Mouse (Mus musculus) liver, embryonic 15.5 days (tissue): ENCODE results near the gene C1rl. TPM values are rescaled to one million over a fixed set of nuclear protein-coding genes. Genes with fewer than 3 reads are reported as not detected.

ENCODE experiments used
- ATAC-seq: fragments of 200-750 bp; cut with Nextera tagmentation; 2 replicates; pipeline ENCODE4 v1.8.0; 2017; ENCODE audit warnings: moderate number of reproducible peaks, mild to moderate bottlenecking, moderate library complexity; ENCODE audit not compliant: insufficient read depth
- H3K27ac ChIP-seq: fragments of 300-500 bp; sonication (generic); replicated peaks from 2 replicates; pipeline ENCODE4 v1.5.1; 2015; ENCODE audit warnings: mild to moderate bottlenecking, inconsistent platforms
- H3K27me3 ChIP-seq: fragments of 300-500 bp; sonication (generic); 2 replicates; pipeline ENCODE4 v1.6.1; 2015; ENCODE audit warnings: mild to moderate bottlenecking, inconsistent platforms
- H3K36me3 ChIP-seq: fragments of 300-500 bp; sonication (generic); replicated peaks from 2 replicates; pipeline ENCODE4 v1.6.1; 2015; ENCODE audit warnings: moderate library complexity, mild to moderate bottlenecking, inconsistent platforms
- H3K4me1 ChIP-seq: fragments of 300-500 bp; sonication (generic); replicated peaks from 2 replicates; pipeline ENCODE4 v1.6.1; 2015; ENCODE audit warnings: inconsistent platforms
- H3K4me2 ChIP-seq: fragments of 300-500 bp; sonication (generic); 2 replicates; pipeline ENCODE4 v1.6.1; 2015; ENCODE audit warnings: moderate library complexity, mild to moderate bottlenecking, inconsistent platforms
- H3K4me3 ChIP-seq: fragments of 300-500 bp; sonication (generic); replicated peaks from 2 replicates; pipeline ENCODE4 v1.5.1; 2015; ENCODE audit warnings: mild to moderate bottlenecking, inconsistent platforms
- H3K9ac ChIP-seq: fragments of 300-500 bp; sonication (generic); 2 replicates; pipeline ENCODE4 v1.6.1; 2015; ENCODE audit warnings: moderate library complexity, mild to moderate bottlenecking, inconsistent platforms
- H3K9me3 ChIP-seq: fragments of 300-500 bp; sonication (generic); replicated peaks from 2 replicates; pipeline ENCODE4 v1.6.1; 2016; ENCODE audit warnings: inconsistent platforms
- WGBS: fragments of 180-500 bp; shearing (Covaris S2); methylation state at CpG from one replicate; pipeline ENCODE4 v1.1.7; 2015; ENCODE audit warnings: mixed read lengths; ENCODE audit not compliant: insufficient replicate concordance; 5-methylcytosine and 5-hydroxymethylcytosine counted together
- polyA plus RNA-seq: library from polyadenylated mRNA; unstranded; fragments of >200 nt; fragmentation: Nextera tagmentation; extraction: Ambion mirVana; gene quantifications from 2 replicates; pipeline ENCODE4 v1.2.1, GENCODE M21; 2015

Gene C1rl
- 11.2 and 12.5 TPM in 2 replicates for polyA plus RNA-seq

DNA sequence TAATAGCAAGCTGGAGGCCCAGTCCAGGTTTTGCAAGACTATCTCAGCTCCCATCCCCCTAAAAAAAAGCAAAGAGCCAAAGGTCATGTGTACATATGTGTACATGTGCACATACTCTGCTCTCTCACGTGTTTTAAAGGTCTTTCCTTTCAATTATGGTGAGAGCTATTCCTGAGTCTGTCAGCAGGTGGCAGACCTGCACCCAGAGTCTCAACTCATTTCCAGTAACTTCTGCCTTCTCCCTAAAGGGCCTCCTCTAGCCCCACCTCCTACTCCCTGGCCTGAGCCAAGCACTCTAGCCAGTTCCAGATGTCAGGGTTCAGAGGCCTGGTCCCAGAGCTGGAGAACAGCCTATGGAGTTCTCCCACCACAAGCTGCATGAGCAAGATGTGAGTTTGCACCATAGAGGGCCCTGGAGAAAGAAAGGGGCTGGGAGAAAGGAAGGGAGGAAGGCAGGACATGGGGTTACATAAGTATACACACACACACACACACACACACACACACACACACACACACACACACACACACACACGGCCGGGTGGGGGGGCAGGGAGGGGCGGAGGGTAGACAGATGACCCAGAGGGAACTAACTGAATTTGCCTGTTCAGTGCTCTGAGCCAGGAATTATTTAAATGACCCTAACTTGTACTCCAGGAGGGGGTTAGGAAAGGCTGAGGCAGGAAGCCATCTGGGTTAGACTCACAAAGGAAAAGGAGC, at the start of gene C1rl:
TSS of gene C1rl (plus strand) at position 272 of the 720 bp plus-strand sequence.
- H3K4me3 ChIP-seq: no peak within 1 kb of the TSS; the same call in 1 of the 2 replicates
- peak; percentile 88 for ATAC-seq
- H3K9ac ChIP-seq: no peak within 1 kb of the TSS
- H3K9me3 ChIP-seq: no peaks in the 10 kb centered on the region
- H3K4me2 ChIP-seq: peak within 1 kb of the TSS; percentile 47
- no peaks in the 10 kb centered on the region for H3K36me3 ChIP-seq
- H3K27me3 ChIP-seq: no peaks in the 10 kb centered on the region
- H3K4me1 ChIP-seq: peaks cover 18% of the 10 kb centered on the region
- peak within 1 kb of the TSS; percentile 71 for H3K27ac ChIP-seq
- 22% methylated on average over 2 of the region's 4 CpGs for WGBS

DNA sequence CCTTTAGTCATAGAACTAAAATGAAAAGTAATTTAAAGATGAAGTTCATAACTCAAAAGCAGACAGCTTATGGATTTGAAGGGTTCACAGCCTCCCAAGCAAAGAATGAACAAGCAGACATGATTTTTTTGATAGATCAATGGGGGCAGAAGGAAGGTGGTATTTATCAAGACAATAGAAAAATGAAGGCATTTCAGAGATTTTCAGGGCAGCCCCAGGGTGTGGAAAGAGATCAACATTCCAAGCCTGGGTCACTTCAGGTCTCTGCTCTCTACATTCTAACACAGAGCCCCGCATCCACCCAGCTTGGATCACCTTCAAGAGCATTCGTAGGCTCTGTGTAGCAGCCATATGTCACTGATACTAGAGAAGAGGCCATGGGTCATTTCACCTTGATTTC, 49.6 kb upstream of the C1rl start:
- Histone ChIP-seq H3K9ac (no peak overlapping the region), H3K4me1 (peaks cover 5% of the 10 kb centered on the region; the same call in 1 of the 2 replicates), H3K4me3 (no peak overlapping the region), H3K27ac (no peak overlapping the region), H3K36me3 (0 out of 2 replicates have a peak, but pooled peaks cover under 1% of the 10 kb centered on the region), H3K9me3 (no peaks in the 10 kb centered on the region), H3K4me2 (no peak overlapping the region), H3K27me3 (no peaks in the 10 kb centered on the region)
- ATAC-seq: no peak
- WGBS: 82% methylated on average over 2 of the region's 2 CpGs

DNA sequence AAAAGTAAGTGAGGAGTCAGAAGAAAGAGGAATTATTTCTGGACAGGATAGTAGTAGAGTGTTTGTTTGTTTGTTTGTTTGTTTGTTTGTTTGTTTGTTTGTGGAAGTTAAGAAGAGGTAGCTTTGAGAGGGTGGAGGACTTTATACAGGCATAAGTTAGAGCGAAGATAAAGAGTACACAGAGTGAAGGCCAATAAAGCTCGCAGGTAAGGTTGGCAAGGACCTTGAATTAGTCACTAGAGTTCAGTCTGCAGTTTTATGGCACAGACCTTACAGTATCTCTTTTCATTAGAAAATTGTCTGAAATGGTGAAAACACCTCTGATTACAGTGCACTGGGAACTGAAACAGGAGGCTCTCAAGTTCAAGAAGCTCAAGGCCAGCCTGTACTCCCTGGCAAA, 46.9 kb upstream of the C1rl start:
- Histone ChIP-seq H3K4me2 (no peak overlapping the region), H3K36me3 (no peaks in the 10 kb centered on the region), H3K27me3 (no peaks in the 10 kb centered on the region), H3K27ac (no peak overlapping the region), H3K9ac (no peak overlapping the region), H3K9me3 (no peaks in the 10 kb centered on the region), H3K4me3 (no peak overlapping the region), H3K4me1 (peaks cover 15% of the 10 kb centered on the region; the same call in 1 of the 2 replicates)
- ATAC-seq: no peak
- 71% methylated on average over 2 of the region's 2 CpGs for WGBS

DNA sequence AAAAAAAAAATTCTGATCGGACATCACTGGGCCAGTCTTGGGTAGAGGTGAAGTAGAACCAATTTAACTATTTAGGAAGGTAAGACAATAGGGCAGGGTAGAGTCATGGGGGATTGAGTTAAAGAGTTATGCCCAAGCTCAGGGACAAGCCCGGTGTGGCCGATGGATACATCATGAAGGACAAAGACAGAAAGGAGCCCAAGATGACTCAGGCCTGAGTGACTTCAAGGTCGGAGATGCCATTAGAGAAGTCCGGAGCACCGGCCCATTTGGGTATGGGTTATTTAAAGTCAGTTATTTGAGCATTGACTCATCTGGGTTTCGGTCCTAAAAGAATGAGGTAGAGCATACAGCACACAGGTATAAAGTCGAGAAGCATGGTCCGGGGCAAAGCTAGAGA, 46.5 kb upstream of the C1rl start:
- Histone ChIP-seq H3K27me3 (no peaks in the 10 kb centered on the region), H3K4me2 (no peak overlapping the region), H3K4me1 (peaks cover 18% of the 10 kb centered on the region), H3K4me3 (no peak overlapping the region), H3K27ac (no peak overlapping the region), H3K9ac (no peak overlapping the region), H3K9me3 (no peaks in the 10 kb centered on the region), H3K36me3 (no peaks in the 10 kb centered on the region)
- WGBS: 82% methylated on average over 9 of the region's 9 CpGs
- ATAC-seq: no peak

DNA sequence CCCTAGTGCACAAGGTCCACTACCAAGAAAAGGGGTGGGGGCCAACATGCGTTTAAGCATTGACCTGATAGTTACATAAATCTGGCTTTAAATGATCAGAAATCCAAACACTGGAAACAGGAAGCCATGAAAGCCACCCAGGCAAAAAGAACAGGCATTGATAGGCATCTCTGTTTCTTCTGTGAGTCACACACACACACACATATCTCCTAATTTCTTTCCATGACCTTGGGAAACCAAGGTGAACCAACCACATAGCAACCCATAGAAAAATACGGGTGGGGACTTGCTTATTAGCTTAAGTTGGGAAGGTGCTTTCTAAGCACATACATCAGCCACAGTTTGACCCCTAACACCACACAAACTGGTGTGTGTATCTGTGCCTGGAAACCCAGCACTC, 45.6 kb upstream of the C1rl start:
- 62% methylated on average over 2 of the region's 2 CpGs for WGBS
- Histone ChIP-seq H3K9me3 (no peaks in the 10 kb centered on the region), H3K27me3 (no peaks in the 10 kb centered on the region), H3K4me2 (no peak overlapping the region), H3K27ac (no peak overlapping the region), H3K36me3 (no peaks in the 10 kb centered on the region), H3K9ac (no peak overlapping the region), H3K4me3 (no peak overlapping the region), H3K4me1 (peaks cover 27% of the 10 kb centered on the region)
- ATAC-seq: no peak

DNA sequence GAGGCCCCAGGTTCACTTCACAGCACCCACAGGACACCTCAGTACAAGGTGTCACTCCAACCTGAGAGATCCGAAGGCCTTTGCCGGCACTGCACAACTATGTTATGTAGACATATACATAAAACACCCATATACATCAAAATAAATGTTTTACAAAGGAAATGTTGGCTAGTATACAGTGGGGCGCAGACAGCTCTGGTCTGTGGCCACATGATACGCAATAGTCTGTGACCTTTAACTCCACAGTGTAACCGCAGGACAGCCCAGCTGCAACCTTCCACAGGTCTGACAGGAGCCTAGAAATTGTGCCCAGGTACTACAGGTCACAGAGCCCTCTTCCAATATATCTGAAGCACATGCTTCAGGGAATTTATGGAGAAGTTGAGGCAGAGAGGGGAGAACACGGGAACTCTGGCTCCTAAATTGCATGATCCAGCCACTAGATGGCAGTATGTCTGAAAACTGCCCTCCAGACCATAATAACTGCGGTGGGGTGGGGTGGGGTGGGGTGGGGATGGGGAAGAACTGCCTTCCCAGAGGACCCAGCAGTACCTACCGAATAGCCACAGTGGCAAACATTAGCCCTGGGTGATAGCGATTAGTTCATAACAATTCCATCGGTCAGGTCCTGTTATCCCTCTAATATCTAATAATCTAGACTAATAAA, 44.6 kb upstream of the C1rl start:
- 58% methylated on average over 10 of the region's 10 CpGs for WGBS
- no peaks in the 10 kb centered on the region for H3K9me3 ChIP-seq
- H3K27ac ChIP-seq: no peak overlapping the region
- no peak for ATAC-seq
- peaks cover 35% of the 10 kb centered on the region for H3K4me1 ChIP-seq
- no peak overlapping the region for H3K9ac ChIP-seq
- no peak overlapping the region for H3K4me3 ChIP-seq
- no peaks in the 10 kb centered on the region for H3K27me3 ChIP-seq
- no peak overlapping the region for H3K4me2 ChIP-seq
- H3K36me3 ChIP-seq: no peaks in the 10 kb centered on the region

DNA sequence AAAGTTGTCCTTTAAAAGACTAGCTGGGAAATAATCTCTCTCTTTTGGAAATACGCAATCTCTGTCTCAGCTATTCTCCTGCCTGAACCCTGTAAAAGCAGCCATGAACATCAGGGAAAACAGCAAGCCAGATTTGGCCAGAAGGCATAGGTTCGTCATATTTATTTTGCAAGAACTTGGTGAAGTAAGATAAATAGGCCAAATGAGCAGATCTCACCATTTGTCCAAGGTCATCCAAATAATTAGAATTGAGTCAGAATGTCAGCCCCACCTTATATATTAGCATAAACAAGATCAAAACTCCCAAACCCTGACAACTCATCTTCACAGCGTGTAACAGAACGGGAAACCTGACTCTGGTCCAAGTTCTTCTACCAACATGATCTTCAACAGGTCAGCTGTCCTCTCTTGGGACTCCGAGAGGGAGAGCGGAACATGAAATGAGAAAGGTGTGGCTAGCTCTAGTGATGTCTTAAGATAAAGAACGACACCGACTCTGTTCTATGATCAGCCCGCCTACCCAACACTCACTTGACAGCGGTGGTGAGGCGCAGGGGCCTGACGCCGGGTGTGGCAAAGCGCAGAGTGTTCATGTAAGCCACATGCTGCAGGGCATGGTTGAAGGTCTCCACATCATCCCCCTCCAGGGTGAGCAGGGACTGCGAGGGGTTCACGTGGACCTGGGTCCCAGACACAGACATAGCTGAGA, 43.8 kb upstream of the C1rl start:
- Histone ChIP-seq H3K36me3 (no peaks in the 10 kb centered on the region), H3K27me3 (no peaks in the 10 kb centered on the region), H3K27ac (no peak overlapping the region), H3K9me3 (no peaks in the 10 kb centered on the region), H3K4me2 (no peak overlapping the region), H3K9ac (no peak overlapping the region), H3K4me3 (no peak overlapping the region), H3K4me1 (peaks cover 39% of the 10 kb centered on the region)
- 68% methylated on average over 16 of the region's 16 CpGs for WGBS
- no peak for ATAC-seq

DNA sequence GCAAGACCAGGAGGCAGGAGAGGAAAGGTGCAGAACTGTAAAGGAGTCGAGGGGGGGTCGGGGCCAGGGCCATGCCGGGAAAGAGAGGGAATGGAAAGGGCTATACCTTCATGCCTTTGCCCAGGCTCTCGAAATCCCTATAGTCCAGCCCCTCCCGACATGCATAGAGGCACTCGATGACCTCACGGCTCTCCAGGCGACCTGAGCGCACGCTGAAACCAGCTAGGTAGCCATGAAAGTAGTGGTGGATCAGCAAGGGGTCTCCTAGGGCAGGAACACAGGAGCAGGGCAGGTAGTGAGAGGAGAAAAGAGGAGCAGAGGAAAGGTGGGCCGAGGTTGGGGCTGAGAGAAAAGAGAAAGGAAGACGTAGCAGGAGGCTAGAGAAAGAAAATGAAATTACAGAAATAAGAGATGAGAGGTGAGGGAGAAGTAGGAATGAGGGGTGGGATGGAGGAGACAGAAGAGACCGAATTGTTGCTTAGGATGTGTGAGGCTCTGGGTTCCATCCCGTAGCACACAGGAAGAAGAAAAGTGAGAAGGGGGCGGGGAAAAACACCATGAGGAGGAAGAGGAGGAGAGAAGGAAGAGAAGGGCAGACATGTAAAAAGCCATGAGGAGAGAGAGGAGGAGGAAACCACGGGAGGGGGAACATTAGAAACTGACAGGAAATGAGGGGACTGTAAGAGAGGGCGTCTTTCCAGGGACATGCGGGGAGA, 43.1 kb upstream of the C1rl start:
- H3K4me2 ChIP-seq: no peak overlapping the region

DNA sequence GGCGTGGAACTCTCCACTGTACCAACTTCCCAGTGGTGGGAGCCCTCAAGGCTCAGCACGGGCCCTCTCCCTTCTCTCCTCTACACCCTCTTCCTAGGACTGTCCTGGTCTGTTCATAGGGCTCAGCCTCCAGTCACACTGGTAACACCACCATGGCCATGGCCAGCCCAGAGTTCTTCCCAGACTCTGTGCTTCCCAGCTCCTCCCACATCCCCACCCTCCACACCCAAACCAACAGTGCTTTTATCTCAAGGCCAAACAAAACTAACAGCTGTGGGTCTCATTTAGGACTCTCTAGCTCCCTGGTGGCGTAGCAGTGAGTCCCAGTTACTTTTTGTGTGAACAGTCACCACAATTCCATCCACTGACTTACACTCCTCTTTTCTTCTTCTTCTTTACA, 40.9 kb upstream of the C1rl start:
- no peak overlapping the region for H3K9ac ChIP-seq
- 49% methylated on average over 3 of the region's 3 CpGs for WGBS
- H3K27me3 ChIP-seq: no peaks in the 10 kb centered on the region
- no peaks in the 10 kb centered on the region for H3K36me3 ChIP-seq
- no peaks in the 10 kb centered on the region for H3K9me3 ChIP-seq
- H3K4me3 ChIP-seq: no peak overlapping the region
- peak; percentile 72 for ATAC-seq
- H3K27ac ChIP-seq: peak overlapping the region; percentile 53; the same call in 1 of the 2 replicates
- H3K4me2 ChIP-seq: peak overlapping the region; percentile 37
- peaks cover 41% of the 10 kb centered on the region for H3K4me1 ChIP-seq

More for the DNA sequence above, 43.1 kb upstream of the C1rl start:
- H3K27ac ChIP-seq: no peak overlapping the region
- no peak overlapping the region for H3K9ac ChIP-seq
- no peak overlapping the region for H3K4me3 ChIP-seq
- H3K4me1 ChIP-seq: peaks cover 39% of the 10 kb centered on the region
- 66% methylated on average over 18 of the region's 18 CpGs for WGBS
- H3K27me3 ChIP-seq: no peaks in the 10 kb centered on the region
- no peaks in the 10 kb centered on the region for H3K9me3 ChIP-seq
- H3K36me3 ChIP-seq: no peaks in the 10 kb centered on the region
- no peak for ATAC-seq

DNA sequence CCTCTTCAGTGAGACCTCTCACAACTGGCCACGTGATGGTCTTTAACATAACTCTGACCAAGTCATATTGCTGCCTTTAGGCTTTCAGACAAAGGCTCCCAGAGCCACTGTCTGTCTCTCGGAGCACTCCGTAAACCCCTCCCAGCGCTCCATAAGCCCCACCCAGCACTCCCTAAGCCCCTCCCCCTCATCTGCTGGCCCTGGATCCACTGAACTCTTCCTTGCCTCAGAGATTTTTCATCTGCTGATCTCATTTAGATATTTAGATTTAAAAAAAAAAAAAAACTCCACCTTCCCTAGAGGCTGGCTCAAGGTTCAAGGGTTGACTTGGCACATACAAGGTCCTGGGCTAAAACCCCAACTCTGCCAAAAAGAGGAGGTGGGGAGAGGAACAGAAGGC, 39.2 kb upstream of the C1rl start:
- Histone ChIP-seq H3K4me1 (peaks cover 32% of the 10 kb centered on the region), H3K4me2 (no peak overlapping the region), H3K9ac (no peak overlapping the region), H3K36me3 (no peaks in the 10 kb centered on the region), H3K9me3 (no peaks in the 10 kb centered on the region), H3K27ac (no peak overlapping the region), H3K27me3 (no peaks in the 10 kb centered on the region), H3K4me3 (no peak overlapping the region)
- no peak for ATAC-seq
- 61% methylated on average over 4 of the region's 4 CpGs for WGBS

DNA sequence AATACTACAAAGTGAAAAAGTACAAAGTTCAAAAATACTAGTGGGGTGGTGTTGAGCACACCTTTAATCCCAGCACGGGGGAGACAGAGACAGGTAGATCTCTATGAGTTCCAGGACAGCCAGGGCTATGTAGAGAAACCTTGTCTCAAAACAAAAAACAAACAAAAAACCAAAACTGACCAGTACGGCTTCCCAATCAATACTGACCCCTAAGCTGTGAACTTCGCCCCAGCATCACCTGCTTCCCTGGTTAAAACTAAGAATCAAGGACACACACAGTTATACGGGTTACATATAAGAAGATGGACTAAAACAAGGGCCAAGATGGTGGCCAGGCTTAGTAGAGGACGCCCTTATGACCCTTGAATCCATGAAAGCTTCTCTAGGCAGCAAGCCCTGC, 36.7 kb upstream of the C1rl start:
- H3K36me3 ChIP-seq: no peaks in the 10 kb centered on the region
- no peak overlapping the region for H3K27ac ChIP-seq
- 67% methylated on average over 5 of the region's 5 CpGs for WGBS
- H3K9me3 ChIP-seq: no peaks in the 10 kb centered on the region
- H3K4me2 ChIP-seq: no peak overlapping the region
- H3K4me1 ChIP-seq: peaks cover 31% of the 10 kb centered on the region
- H3K27me3 ChIP-seq: no peaks in the 10 kb centered on the region
- ATAC-seq: no peak
- no peak overlapping the region for H3K4me3 ChIP-seq
- H3K9ac ChIP-seq: no peak overlapping the region
